Mouse (Mus musculus) midbrain, embryonic 11.5 days (tissue): ENCODE results near the gene Elmod3. TPM values are rescaled to one million over a fixed set of nuclear protein-coding genes. Genes with fewer than 3 reads are reported as not detected.

Experiments
- ATAC-seq: fragments of 200-750 bp; cut with Nextera tagmentation; 2 replicates; pipeline ENCODE4 v1.8.0; 2017; ENCODE audit warnings: moderate TSS enrichment, moderate library complexity; ENCODE audit not compliant: low FRiP score
- DNase-seq: peaks from one replicate; pipeline ENCODE4 v3.0.0; 2015; ENCODE audit warnings: low spot score; ENCODE audit errors: missing footprints
- H3K27ac ChIP-seq: fragments of 300-500 bp; sonication (generic); 2 replicates; pipeline ENCODE4 v1.5.1; 2014; ENCODE audit warnings: low read depth, low read length
- H3K27me3 ChIP-seq: fragments of 300-500 bp; sonication (generic); 2 replicates; pipeline ENCODE4 v1.6.1; 2014; ENCODE audit warnings: mild to moderate bottlenecking, low read length, moderate library complexity, mixed read lengths; ENCODE audit not compliant: control insufficient read depth, insufficient read depth
- H3K36me3 ChIP-seq: fragments of 300-500 bp; sonication (generic); 2 replicates; pipeline ENCODE4 v1.6.1; 2014; ENCODE audit warnings: mild to moderate bottlenecking, low read length, moderate library complexity, mixed read lengths; ENCODE audit not compliant: control insufficient read depth, insufficient read depth
- H3K4me1 ChIP-seq: fragments of 300-500 bp; sonication (generic); 2 replicates; pipeline ENCODE4 v1.6.1; 2014; ENCODE audit warnings: low read length; ENCODE audit not compliant: control insufficient read depth, insufficient read depth
- H3K4me2 ChIP-seq: fragments of 300-500 bp; sonication (generic); 2 replicates; pipeline ENCODE4 v1.6.1; 2014; ENCODE audit warnings: mild to moderate bottlenecking, moderate library complexity
- H3K4me3 ChIP-seq: fragments of 300-500 bp; sonication (generic); 2 replicates; pipeline ENCODE4 v1.5.1; 2014; ENCODE audit warnings: low read depth, low read length
- H3K9ac ChIP-seq: fragments of 300-500 bp; sonication (generic); 2 replicates; pipeline ENCODE4 v1.6.1; 2014; ENCODE audit warnings: low read length
- H3K9me3 ChIP-seq: fragments of 300-500 bp; sonication (generic); 2 replicates; pipeline ENCODE4 v1.6.1; 2016; ENCODE audit warnings: low read length; ENCODE audit not compliant: control insufficient read depth
- WGBS: fragments of 180-500 bp; shearing (Covaris S2); extraction: QIAGEN DNeasy Blood & Tissue Kit; methylation state at CpG from one replicate; pipeline ENCODE4 v1.1.7; 2014; 5-methylcytosine and 5-hydroxymethylcytosine counted together
- polyA plus RNA-seq: library from polyadenylated mRNA; unstranded; fragments of >200 nt; fragmentation: Nextera tagmentation; extraction: Ambion mirVana; gene quantifications from 2 replicates; pipeline ENCODE4 v1.2.1, GENCODE M21; 2014

Elmod3 gene
- polyA plus RNA-seq, 1 experiment from 2014 or later = 15.4 TPM

DNA sequence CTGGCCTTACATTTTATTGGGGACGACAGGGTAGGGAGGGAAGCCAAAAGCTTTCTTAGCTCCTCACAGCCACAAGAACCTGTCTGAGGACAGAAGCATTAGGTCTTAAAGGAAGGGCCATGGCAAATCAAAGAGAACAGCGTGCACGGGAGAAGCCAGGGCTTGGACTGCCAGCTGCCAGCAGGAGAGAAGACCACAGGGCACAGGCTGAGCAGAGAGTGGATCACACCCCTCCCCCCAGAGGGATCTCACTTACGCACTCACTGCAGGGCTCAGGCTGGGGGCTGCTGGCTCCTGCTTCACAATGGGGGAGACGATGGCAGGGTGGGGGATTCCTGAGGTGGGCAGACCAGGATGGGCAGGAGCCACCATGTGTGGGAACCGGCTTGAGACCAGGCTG is 33.5 kb upstream of the Elmod3 start:
- H3K36me3 ChIP-seq = peaks cover 3% of the 10 kb centered on the region

DNA sequence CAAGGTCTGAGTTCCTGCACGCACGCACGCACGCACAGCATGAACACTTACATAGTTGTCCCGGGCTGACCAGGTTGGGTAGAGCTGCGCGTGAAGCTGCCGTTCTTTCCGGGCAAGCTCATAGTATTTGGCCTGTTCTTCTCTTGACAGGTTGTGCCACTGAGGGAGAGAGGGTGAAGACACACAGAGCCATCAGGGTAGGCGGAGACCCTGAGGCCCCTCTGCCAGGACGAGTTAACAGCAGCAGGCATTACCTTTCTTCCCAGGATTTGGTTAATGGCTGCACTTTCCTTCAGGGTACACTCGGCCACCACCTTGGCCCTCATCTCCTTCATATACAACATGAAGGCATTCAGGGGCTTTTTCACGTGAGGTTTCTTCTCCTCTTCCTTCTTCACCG is 32.7 kb upstream of the Elmod3 start:
- Histone ChIP-seq H3K27ac (no peak overlapping the region), H3K27me3 (no peaks in the 10 kb centered on the region), H3K4me2 (no peak overlapping the region), H3K9ac (no peak overlapping the region), H3K36me3 (peaks cover 3% of the 10 kb centered on the region), H3K9me3 (no peaks in the 10 kb centered on the region), H3K4me3 (no peak overlapping the region), H3K4me1 (no peaks in the 10 kb centered on the region)
- 90% methylated on average over 14 of the region's 14 CpGs for WGBS
- DNase-seq (no peak), ATAC-seq (no peak)

More for the DNA sequence above, 33.5 kb upstream of the Elmod3 start:
- Histone ChIP-seq H3K4me1 (peaks cover 3% of the 10 kb centered on the region; the same call in 1 of the 2 replicates), H3K27me3 (no peaks in the 10 kb centered on the region), H3K9me3 (no peaks in the 10 kb centered on the region), H3K4me2 (no peak overlapping the region), H3K27ac (no peak overlapping the region), H3K4me3 (no peak overlapping the region), H3K9ac (no peak overlapping the region)
- ATAC-seq (no peak), DNase-seq (no peak)
- 90% methylated on average over 6 of the region's 6 CpGs for WGBS

DNA sequence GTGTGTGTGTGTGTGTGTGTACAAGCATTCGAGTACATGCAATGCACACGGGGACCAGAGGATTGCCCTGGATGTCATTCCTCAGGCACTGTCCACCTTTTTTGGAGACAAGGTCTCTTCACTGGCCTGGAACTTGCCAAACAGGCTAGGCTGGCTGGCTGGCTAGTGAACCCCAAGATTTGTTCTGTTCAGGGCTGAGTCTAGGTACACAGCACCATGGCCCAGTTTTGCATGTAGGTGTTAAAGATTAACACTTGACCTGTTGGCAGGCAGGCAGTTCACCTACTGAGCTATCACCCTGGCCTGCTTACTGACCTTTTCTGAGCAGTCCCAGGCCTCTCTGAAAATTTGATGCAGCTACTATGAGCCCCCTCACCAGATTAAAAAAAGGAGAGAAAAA is 32.2 kb upstream of the Elmod3 start:
- 97% methylated on average over 2 of the region's 2 CpGs for WGBS
- H3K9me3 ChIP-seq = no peaks in the 10 kb centered on the region
- H3K4me1 ChIP-seq = no peaks in the 10 kb centered on the region
- H3K4me3 ChIP-seq = no peak overlapping the region
- no peaks in the 10 kb centered on the region for H3K27me3 ChIP-seq
- no peak overlapping the region for H3K4me2 ChIP-seq
- H3K9ac ChIP-seq = no peak overlapping the region
- ATAC-seq (no peak), DNase-seq (no peak)
- peaks cover 3% of the 10 kb centered on the region for H3K36me3 ChIP-seq
- no peak overlapping the region for H3K27ac ChIP-seq

DNA sequence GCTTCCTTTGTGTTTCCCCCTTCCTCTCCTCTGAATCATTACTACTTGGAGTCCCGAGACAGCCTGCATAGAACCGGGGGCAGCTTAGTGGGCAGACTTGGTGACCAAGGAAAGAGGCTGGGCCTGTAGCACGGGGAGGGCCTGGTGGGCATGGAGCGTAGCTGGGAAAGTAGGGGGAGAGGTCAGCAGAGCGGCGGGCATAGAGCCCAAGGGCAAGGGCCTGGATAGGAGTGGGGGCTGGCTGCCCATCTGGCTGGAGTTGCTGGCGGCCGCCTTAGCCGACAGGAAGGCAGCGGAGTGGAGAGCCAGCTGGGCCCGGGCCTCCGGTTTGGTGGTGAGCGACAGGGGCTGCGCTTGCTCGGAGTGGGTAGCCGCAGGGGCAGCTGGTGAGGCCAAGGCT is 29.1 kb upstream of the Elmod3 start:
- no peak for ATAC-seq
- Histone ChIP-seq H3K27ac (no peak overlapping the region), H3K9me3 (no peaks in the 10 kb centered on the region), H3K4me2 (no peak overlapping the region), H3K4me1 (no peaks in the 10 kb centered on the region), H3K27me3 (no peaks in the 10 kb centered on the region), H3K9ac (no peak overlapping the region; the same call in 1 of the 2 replicates), H3K4me3 (no peak overlapping the region), H3K36me3 (peaks cover 3% of the 10 kb centered on the region)
- WGBS = 90% methylated on average over 16 of the region's 16 CpGs
- DNase-seq = no peak

DNA sequence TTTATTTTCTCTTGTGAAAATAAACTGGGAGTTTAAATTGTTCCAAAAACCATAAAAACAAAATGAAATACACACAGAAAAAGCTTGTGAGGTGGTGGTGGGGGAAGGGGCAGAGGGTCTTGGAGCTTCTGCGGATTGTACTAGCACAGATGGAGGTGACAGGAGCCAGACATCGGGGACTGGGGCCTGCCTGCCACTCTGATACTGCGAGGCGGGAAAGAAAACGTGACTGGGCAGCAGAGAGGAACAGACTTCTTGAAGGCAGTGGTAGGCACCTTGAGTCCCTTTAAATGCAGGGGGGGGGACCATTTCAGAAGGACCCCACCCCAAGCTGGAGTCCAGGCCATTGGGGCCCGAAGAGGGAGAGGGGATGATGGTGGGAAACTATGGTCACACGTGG is 28.2 kb upstream of the Elmod3 start:
- DNase-seq = no peak
- Histone ChIP-seq H3K9me3 (no peaks in the 10 kb centered on the region), H3K4me3 (no peak overlapping the region), H3K4me1 (no peaks in the 10 kb centered on the region), H3K27ac (no peak overlapping the region), H3K27me3 (no peaks in the 10 kb centered on the region), H3K4me2 (no peak overlapping the region), H3K36me3 (peaks cover 3% of the 10 kb centered on the region), H3K9ac (no peak overlapping the region)
- WGBS = 89% methylated on average over 7 of the region's 7 CpGs
- ATAC-seq = no peak

DNA sequence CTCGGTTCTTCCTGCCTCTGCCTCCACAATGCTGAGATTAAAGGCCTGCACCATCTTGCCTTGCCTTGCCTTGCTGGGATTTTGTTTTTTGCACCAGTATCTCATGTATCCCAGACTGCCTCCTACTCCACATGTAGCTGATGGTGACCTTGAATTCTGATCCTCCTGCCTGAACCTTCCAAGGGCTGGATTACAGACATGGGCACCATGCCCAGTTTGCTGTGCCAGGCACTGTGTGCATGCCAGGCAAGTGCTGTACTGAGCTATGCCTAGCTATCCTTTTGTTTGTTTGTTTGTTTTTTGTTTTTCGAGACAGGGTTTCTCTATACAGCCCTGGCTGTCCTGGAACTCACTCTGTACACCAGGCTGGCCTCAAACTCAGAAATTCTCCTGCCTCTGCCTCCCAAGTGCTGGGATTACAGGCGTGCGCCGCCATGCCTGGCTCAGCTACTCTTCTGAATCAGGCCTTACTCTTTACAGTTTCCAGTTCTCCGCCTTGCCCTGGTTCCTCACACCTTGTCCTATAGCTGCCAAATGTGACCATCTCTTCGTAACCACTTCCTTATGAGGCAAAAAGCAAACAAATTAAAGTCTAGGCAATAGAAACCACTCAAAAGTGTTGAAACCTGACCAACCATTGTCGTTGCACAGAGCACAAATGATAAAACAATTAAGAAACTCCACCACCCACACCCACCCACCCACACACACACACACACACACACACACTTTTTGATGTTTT is 25.6 kb upstream of the Elmod3 start:
- DNase-seq (no peak), ATAC-seq (no peak)
- Histone ChIP-seq H3K36me3 (no peaks in the 10 kb centered on the region; the same call in 1 of the 2 replicates), H3K4me3 (no peak overlapping the region), H3K4me2 (no peak overlapping the region), H3K9me3 (no peaks in the 10 kb centered on the region), H3K27ac (no peak overlapping the region), H3K4me1 (no peaks in the 10 kb centered on the region), H3K9ac (no peak overlapping the region), H3K27me3 (no peaks in the 10 kb centered on the region)
- WGBS = 90% methylated on average over 8 of the region's 8 CpGs

DNA sequence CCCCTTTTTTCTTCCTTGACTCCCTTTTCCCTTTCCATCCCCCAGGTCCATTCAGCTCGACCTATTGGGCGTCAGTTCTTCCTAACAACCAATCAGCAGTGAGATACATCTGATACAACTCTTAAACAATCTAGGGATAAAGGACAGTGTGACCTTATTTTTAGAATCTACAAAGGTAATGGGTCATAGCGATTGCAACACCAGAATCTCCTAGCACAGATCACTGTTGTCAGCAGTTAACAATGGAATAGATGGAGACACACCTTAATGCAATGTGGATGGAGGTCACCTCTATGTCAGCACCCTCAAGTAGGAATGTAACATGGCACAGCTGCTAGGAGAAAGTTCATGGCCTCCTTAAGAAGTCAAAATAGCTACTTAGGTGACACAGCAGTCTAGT is 24.7 kb upstream of the Elmod3 start:
- no peaks in the 10 kb centered on the region for H3K4me1 ChIP-seq
- H3K4me3 ChIP-seq = no peak overlapping the region

DNA sequence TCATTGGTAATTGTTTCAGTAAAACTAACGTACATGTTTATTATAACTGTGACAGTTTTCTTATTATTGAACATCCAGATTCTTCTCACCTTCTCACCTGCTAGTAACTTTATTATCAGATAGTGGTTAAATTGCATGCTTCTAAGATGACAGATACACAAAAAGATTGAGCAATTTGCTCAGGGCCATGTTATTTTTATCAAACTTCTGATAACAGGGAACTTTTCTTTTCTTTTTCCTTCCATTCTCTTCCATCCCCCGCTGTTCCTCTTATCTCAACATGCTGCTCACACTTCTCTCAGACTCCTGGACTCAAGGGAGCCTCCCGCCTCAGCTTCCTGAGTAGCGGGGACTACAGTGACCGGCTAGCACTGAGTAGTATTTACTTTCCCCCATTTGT is 22.7 kb upstream of the Elmod3 start:
- Histone ChIP-seq H3K9ac (no peak overlapping the region), H3K36me3 (no peaks in the 10 kb centered on the region), H3K27ac (no peak overlapping the region), H3K27me3 (no peaks in the 10 kb centered on the region), H3K4me3 (no peak overlapping the region), H3K4me1 (peaks cover 6% of the 10 kb centered on the region), H3K4me2 (no peak overlapping the region), H3K9me3 (no peaks in the 10 kb centered on the region)
- WGBS = 85% methylated on average over 5 of the region's 5 CpGs
- ATAC-seq (no peak), DNase-seq (no peak)

More for the DNA sequence above, 24.7 kb upstream of the Elmod3 start:
- no peak for ATAC-seq
- DNase-seq = no peak
- WGBS = 58% methylated on average over 3 of the region's 3 CpGs
- no peaks in the 10 kb centered on the region for H3K9me3 ChIP-seq
- H3K9ac ChIP-seq = no peak overlapping the region
- no peak overlapping the region for H3K27ac ChIP-seq
- H3K27me3 ChIP-seq = no peaks in the 10 kb centered on the region
- no peaks in the 10 kb centered on the region; the same call in 1 of the 2 replicates for H3K36me3 ChIP-seq
- H3K4me2 ChIP-seq = no peak overlapping the region

DNA sequence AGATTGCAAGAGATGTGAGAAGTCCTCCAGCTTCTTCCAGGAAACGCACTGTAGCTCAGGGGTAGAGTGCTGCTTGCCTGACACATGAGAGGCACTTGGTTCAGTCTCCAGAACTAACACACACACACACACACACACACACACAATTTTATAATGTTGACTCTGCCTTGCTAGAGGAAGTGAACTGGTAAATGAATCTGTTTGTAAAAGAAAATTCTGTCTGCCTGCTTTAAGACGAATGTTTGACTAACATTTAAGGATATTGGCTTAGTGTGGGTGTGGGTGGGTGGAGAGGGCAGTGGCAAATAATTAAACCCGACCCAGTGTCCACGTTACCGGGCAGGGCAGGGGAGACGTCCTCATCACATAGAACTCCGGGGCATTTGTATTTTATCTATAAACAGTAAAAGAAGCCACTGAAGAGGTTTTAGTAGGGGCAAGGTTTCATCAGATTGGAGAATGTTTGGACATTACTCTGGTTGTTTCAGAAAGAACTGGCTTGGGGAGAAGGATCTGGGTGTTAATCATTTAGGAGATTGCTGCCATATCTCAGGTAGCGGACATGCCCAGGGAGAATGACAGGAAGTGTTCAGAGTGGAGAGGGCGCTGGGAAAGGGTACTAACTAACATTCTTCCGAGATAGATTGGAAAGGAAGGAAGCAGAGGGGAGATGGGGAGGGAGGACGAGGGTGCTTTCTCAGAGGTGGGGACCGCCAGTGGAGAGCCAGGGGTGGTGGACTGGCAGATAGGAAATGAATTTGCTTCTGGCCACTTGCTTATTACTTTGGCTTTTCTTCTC is 21.7 kb upstream of the Elmod3 start:
- no peak overlapping the region for H3K9ac ChIP-seq
- H3K4me3 ChIP-seq = no peak overlapping the region
- no peaks in the 10 kb centered on the region for H3K27me3 ChIP-seq
- no peaks in the 10 kb centered on the region for H3K36me3 ChIP-seq
- DNase-seq (no peak), ATAC-seq (no peak)
- no peak overlapping the region for H3K4me2 ChIP-seq
- no peak overlapping the region for H3K27ac ChIP-seq
- H3K9me3 ChIP-seq = no peaks in the 10 kb centered on the region
- WGBS = 63% methylated on average over 12 of the region's 12 CpGs
- H3K4me1 ChIP-seq = peaks cover 16% of the 10 kb centered on the region
